Mouse (Mus musculus): Measurements from ENCODE around the gene F5. TPM values are rescaled to one million over a fixed set of nuclear protein-coding genes. Genes with fewer than 3 reads are reported as not detected.

F5 gene
- 1 to 10 TPM; 1.4 to 1.9 TPM for total RNA-seq (2021)
- long read RNA-seq, experiment 1: 0 reads
- long read RNA-seq, experiment 2: 0 reads

DNA sequence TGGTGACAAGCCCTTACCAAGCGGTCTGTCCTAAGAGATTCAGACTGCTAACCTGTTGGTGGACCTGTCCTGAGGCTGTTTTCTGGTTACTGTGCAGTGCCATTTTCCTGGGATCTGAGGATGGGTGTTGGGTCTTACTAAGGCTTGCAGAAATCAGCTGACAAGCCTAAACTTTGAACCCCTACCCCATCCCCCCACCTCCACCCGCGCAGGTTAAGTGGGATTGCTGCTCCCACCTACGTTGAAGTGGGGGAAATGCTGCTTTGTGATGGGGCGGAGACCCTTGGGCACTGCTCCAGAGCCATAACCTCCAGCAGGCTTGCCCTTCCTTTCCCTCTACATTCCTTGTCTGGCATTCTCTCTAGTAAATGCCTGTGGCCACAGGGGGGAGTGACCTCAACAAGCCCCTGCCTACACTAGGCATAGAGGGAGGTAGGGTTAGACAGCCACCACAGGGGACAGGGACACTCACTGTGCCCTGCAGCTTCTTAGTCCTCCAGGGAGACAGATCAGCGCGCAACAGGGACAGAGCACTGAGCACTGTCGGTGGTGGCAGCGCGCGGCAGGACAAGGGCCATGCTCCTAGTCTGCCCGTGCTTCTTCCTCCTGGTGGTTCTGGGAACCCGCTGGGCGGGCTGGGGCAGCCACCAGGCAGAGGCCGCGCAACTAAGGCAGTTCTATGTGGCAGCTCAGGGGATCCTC is at the start of gene F5:
Gene F5 (plus strand): TSS at position 452 of the 702 bp plus-strand sequence.
- DNase-seq: no peak

GRCm38 (mm10) chr1:164109763-164110162 is 41.9 kb upstream of the F5 start:
- DNase-seq: no peak

- no peak for DNase-seq
Observed at GRCm38 (mm10) chr1:164110591-164111329, 40.9 kb upstream of the F5 start.

- no peak for DNase-seq
Observed at GRCm38 (mm10) chr1:164114280-164114679, 37.4 kb upstream of the F5 start.

DNA sequence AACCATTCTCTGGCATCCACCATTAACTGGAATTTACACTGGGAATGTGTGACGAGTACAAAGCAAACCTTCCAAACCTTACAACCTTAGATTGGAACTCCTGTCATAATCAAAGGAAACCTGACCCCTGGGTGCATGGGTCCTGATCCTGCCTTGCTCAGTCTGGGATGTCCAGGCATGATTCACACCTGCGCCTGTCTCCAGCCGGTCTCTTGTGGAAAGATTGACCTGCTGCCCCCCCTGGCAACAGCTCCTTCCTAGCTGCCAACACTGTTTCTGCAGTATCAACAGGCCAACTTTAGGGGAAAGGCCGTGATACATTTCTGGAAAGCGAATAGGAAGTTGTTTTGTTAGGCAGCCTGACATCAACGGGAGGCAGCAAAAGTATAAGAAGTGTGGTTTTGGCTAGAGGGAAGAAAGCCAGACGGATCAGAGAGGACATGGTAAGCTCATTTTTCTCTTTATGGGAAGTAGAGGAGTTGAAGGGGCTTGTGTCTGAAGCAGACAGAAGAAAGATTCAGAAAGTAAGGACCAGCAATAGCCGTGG is 36.6 kb upstream of the F5 start, which contains the start of gene Selp:
Gene Selp (plus strand): TSS at position 318 of the 547 bp plus-strand sequence.
- no peak for DNase-seq

DNA sequence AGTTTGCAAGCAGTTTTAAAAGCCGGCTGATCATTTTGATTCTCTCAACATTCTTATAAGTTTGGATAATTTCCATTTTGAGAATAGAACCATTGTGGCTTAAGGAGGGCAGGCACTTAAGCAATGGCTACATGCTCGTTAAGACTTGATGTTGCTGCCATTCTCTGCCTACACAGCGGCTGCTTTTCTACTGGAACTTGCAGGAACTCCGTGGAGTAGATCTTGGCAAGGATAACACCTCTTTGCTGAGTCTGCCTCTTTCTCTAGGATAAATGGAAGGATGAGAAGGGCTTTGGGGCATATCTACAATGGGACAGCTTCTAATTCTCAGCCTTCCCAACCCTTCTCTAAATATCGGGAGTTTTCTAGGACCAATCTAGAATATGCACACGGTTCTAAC is 36.0 kb upstream of the F5 start:
- no peak for DNase-seq

DNA sequence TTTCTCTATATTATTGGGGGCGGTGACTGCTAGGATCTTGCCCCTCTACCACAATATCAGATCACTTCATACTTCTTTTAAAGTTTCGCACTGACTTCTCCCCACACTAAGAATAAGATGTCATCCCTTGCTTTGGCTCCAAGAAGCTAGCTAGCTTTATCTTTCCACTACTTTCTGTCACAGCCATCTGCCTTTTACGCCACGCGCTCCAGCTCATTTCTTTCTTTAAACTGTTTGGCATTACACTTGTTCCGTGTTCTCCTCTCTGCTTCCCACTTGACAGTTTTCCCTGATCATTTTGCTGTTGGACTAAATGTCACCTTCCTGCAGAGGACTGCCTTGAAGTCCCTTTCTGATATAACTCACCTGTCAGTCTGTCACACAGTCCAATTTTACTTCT is 33.8 kb upstream of the F5 start:
- DNase-seq: no peak

GRCm38 (mm10) chr1:164119892-164120776 is 31.5 kb upstream of the F5 start:
- DNase-seq: no peak

GRCm38 (mm10) chr1:164120777-164121158 is 30.9 kb upstream of the F5 start:
- no peak for DNase-seq

DNA sequence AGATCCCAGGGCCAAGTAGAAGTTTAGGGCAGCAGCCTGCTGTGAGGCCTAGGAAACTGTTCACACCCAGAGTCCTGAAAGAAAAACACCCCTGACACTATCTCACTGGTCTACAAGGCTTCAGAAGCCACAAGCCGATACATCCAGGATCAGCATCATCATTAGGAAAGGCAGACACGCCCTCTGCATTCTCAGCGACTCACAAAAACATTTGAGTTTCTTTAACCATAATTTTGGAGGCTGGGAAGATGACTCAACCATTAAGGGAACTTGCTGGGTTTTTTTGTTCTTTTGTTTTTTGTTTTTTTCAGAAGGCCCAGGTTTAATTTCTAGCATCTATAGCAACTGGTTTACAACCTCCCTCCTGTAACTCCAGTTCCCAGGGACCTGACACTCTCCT is 27.8 kb upstream of the F5 start:
- no peak for DNase-seq

DNA sequence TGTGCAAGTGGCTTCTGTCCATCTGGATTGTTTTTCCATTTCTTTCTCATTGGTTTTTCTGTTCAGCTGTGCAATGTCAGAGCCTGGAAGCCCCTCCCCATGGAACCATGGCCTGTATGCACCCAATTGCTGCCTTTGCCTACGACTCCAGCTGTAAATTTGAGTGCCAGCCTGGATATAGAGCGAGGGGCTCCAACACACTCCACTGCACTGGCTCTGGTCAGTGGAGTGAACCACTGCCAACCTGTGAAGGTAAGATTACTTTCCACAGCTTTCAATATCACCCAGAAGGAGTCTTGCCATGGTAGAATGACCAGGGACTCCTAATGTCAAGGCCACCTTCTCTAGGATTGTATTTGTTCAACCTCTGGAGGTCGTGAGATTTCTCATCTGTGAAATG is 21.6 kb upstream of the F5 start:
- DNase-seq: no peak

DNA sequence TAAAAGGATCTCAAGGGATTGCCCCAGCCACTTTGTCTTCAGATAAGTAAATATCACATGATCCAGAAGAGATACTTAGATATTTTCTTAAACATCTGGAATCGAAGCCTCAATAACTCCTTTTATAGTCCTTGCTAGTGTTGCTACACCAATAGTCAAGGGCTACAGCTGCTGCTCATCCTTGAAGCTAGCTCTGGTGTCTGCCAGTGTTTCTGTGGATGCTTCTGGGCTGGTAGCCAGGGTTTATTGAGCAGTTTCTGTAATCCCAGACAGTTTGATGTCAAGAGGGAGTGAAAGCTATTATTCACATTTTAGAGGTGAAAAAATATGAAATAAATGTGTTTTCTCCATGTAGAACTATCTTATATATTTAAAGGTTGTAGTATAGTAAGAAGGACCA is 19.0 kb upstream of the F5 start:
- DNase-seq: no peak

GRCm38 (mm10) chr1:164134101-164134500 is 17.5 kb upstream of the F5 start:
- no peak for DNase-seq

DNA sequence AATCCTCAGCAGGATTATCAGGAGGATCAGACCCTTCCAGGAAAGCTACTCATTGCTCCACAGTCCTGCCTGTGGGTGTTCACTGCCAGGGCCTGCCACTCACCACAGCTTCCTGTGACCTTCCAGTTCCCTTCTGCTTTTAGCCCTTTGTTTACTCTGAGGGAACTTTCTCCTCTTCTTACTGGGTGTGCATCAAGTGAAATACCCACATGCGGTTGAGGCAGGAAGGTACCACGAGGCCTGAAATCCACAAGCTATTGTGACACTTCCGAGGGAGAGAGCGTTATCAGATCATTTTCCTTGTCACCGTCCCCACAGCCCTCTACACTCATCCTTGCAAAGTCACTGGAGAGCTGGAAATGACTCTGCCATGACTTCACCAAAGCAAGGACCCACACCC is 16.3 kb upstream of the F5 start:
- peak; percentile 24 to 56 for DNase-seq

DNA sequence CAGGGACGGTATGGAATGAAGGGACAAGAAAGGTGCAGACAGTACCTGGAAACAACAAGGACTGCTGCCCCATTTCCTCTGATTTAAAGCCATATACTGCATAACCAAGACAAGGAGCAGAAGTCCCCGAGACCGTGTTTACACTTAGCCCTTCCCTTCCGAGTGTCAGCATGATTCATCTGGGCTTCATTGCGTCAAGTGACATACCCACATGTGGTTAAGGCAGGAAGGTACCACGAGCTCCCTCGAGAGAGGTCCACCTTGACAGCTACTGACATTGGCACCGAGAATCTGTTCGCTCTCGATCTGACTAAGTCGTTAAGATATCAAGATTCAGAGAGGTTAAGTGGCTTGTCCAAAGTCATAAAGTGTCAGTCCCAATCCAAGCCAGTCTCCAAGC is 15.7 kb upstream of the F5 start:
- peak in 1 of 2 experiments; percentile 35 for DNase-seq

- no peak for DNase-seq
Observed at GRCm38 (mm10) chr1:164136636-164137035, 15.0 kb upstream of the F5 start.

- DNase-seq: peak; percentile 73 to 88
Observed at GRCm38 (mm10) chr1:164138365-164139130, 13.1 kb upstream of the F5 start.

DNA sequence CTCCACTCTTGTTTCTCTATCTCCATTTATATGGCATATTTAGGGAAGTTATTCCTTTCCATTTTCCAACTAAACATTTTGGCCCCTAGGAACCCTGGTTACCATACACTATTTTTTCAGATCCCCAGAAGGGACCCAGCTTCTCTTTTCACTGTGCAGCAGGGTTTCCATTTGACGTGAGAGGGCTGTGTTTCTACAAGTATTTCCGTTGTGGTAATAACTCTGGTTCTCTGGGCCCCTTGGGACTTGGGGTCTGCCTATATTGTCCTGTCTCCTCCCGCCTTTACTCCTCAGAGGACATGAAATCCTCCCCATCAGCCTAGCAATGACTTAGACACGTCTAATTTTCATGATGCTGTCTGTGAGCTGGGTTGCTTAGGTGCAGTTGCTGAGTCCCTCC is 12.2 kb upstream of the F5 start:
- DNase-seq: no peak

DNA sequence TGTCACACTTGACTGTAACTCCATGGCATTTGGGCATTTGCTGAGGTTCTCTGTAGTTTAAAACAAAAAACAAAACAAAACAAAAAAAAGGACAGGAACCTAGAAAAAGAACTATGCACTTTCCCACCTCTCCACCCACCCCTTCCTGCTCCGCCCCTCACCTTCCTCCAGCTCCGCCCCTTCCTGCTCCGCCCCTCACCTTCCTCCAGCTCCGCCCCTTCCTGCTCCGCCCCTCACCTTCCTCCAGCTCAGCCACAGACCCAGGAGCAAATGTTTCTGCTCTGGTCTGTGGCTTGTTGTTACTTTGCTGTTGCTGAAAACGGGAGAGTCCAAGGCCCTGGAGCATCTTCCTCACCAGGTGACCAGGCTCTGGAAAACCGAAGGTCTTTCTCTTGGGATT is 2.6 kb upstream of the F5 start:
- DNase-seq: no peak

GRCm38 (mm10) chr1:164152836-164153235 is 1.2 kb downstream of the F5 start:
- no peak for DNase-seq

- DNase-seq: no peak
Observed at GRCm38 (mm10) chr1:164154983-164155382, 3.3 kb downstream of the F5 start.

GRCm38 (mm10) chr1:164158571-164158970 is 6.9 kb downstream of the F5 start:
- no peak for DNase-seq
